Mouse (Mus musculus) MEL (cell line): ENCODE data around the gene Mon1b. TPM values are rescaled to one million over a fixed set of nuclear protein-coding genes. Genes with fewer than 3 reads are reported as not detected.

Source experiments
- DNase-seq: peaks from one replicate; pipeline ENCODE4 v3.0.0; 2011; ENCODE audit warnings: low read depth, low spot score
- H3K27ac ChIP-seq: 2 replicates; pipeline ENCODE4 v1.5.1; 2012; ENCODE audit warnings: low read depth, mild to moderate bottlenecking, control low read depth, low read length, moderate library complexity; ENCODE audit not compliant: control insufficient read depth
- H3K27me3 ChIP-seq, 2 experiments: fragments of 150-350 bp in 1 of 2; sonication (generic) in 1 of 2; 2 replicates each; pipeline ENCODE4 v1.6.1; 2012; ENCODE audit warnings: low read length in 2 of 2, mild to moderate bottlenecking in 2 of 2, improper control_type of control experiment in 1 of 2, moderate library complexity in 1 of 2; ENCODE audit not compliant: insufficient read depth in 2 of 2, control insufficient read depth in 1 of 2
- H3K36me3 ChIP-seq, 2 experiments: 2 replicates each; pipeline ENCODE4 v1.6.1; 2012 to 2014; ENCODE audit warnings: low read length in 2 of 2, improper control_type of control experiment in 1 of 2, inconsistent platforms in 1 of 2, mild to moderate bottlenecking in 1 of 2; ENCODE audit not compliant: insufficient read depth in 2 of 2, control insufficient read depth in 1 of 2
- H3K4me1 ChIP-seq, 2 experiments: fragments of 150-350 bp in 1 of 2; sonication (generic) in 1 of 2; 2 replicates each; pipeline ENCODE4 v1.6.1; 2012; ENCODE audit warnings: low read length in 2 of 2, improper control_type of control experiment in 1 of 2, mild to moderate bottlenecking in 1 of 2; ENCODE audit not compliant: insufficient read depth in 2 of 2, control insufficient read depth in 1 of 2
- H3K4me3 ChIP-seq, 2 experiments: fragments of 150-350 bp in 1 of 2; sonication (generic) in 1 of 2; 2 replicates each; pipeline ENCODE4 v1.5.1; 2012; ENCODE audit warnings: low read depth in 2 of 2, low read length in 2 of 2, mild to moderate bottlenecking in 2 of 2, moderate library complexity in 2 of 2, control low read depth in 1 of 2, improper control_type of control experiment in 1 of 2; ENCODE audit not compliant: control insufficient read depth in 1 of 2, insufficient read depth in 1 of 2
- H3K79me2 ChIP-seq: 2 replicates; pipeline ENCODE4 v1.6.1; 2012; ENCODE audit warnings: mild to moderate bottlenecking, low read length, moderate library complexity; ENCODE audit not compliant: control insufficient read depth, poor library complexity, insufficient read depth
- H3K9ac ChIP-seq: 2 replicates; pipeline ENCODE4 v1.6.1; 2012; ENCODE audit warnings: low read depth, mild to moderate bottlenecking, control low read depth, low read length, moderate library complexity; ENCODE audit not compliant: control insufficient read depth, poor library complexity, severe bottlenecking
- H3K9me3 ChIP-seq: fragments of 150-350 bp; sonication (generic); replicated peaks from 2 replicates; pipeline ENCODE4 v1.6.1; 2012; ENCODE audit warnings: mild to moderate bottlenecking, low read length, improper control_type of control experiment, moderate library complexity; ENCODE audit not compliant: insufficient read depth
- CTCF ChIP-seq, 3 experiments: IDR thresholded peaks in 2 of 3; conservative IDR thresholded peaks in 1 of 3; 2 replicates each; pipeline ENCODE4 v1.5.1; 2011 to 2012; ENCODE audit warnings: low read length in 3 of 3, low read depth in 2 of 3, mild to moderate bottlenecking in 2 of 3, improper control_type of control experiment in 1 of 3, inconsistent platforms in 1 of 3, mixed read lengths in 1 of 3, moderate library complexity in 1 of 3; ENCODE audit not compliant: control insufficient read depth in 1 of 3, insufficient read depth in 1 of 3, poor library complexity in 1 of 3, severe bottlenecking in 1 of 3
- E2F4 ChIP-seq: IDR thresholded peaks from 2 replicates; pipeline ENCODE4 v1.6.1; 2011; ENCODE audit warnings: low read depth, low read length, improper control_type of control experiment, borderline replicate concordance
- ELF1 ChIP-seq: IDR thresholded peaks from 2 replicates; pipeline ENCODE4 v1.6.1; 2014; ENCODE audit warnings: low read depth, mild to moderate bottlenecking, inconsistent platforms, low read length, improper control_type of control experiment, moderate library complexity
- GABPA ChIP-seq: IDR thresholded peaks from 2 replicates; pipeline ENCODE4 v1.6.1; 2012; ENCODE audit warnings: low read depth, mild to moderate bottlenecking, inconsistent platforms, low read length, improper control_type of control experiment, moderate library complexity
- HCFC1 ChIP-seq: IDR thresholded peaks from 2 replicates; pipeline ENCODE4 v1.6.1; 2012; ENCODE audit warnings: low read depth, mild to moderate bottlenecking, inconsistent platforms, low read length, improper control_type of control experiment, moderate library complexity
- MAFK ChIP-seq: IDR thresholded peaks from 2 replicates; pipeline ENCODE4 v1.6.1; 2011; ENCODE audit warnings: low read depth, mild to moderate bottlenecking, low read length, improper control_type of control experiment, borderline replicate concordance
- MAX ChIP-seq: IDR thresholded peaks from 2 replicates; pipeline ENCODE4 v1.6.1; 2011; ENCODE audit warnings: low read length, improper control_type of control experiment
- MEF2A ChIP-seq: IDR thresholded peaks from 2 replicates; pipeline ENCODE4 v1.6.1; 2014; ENCODE audit warnings: low read depth, mild to moderate bottlenecking, inconsistent platforms, low read length, improper control_type of control experiment; ENCODE audit not compliant: poor library complexity, insufficient replicate concordance, severe bottlenecking; ENCODE audit errors: extremely low read depth
- MXI1 ChIP-seq: IDR thresholded peaks from 2 replicates; pipeline ENCODE4 v1.6.1; 2011; ENCODE audit warnings: mild to moderate bottlenecking, low read depth, low read length, improper control_type of control experiment
- MYC ChIP-seq: IDR thresholded peaks from 2 replicates; pipeline ENCODE4 v1.6.1; 2011; ENCODE audit warnings: low read depth, mild to moderate bottlenecking, low read length, improper control_type of control experiment, moderate library complexity
- NELFE ChIP-seq: IDR thresholded peaks from 2 replicates; pipeline ENCODE4 v1.6.1; 2011; ENCODE audit warnings: low read depth, low read length, improper control_type of control experiment
- NRF1 ChIP-seq: IDR thresholded peaks from 2 replicates; pipeline ENCODE4 v1.6.1; 2014; ENCODE audit warnings: low read depth, mild to moderate bottlenecking, inconsistent platforms, low read length, improper control_type of control experiment, moderate library complexity; ENCODE audit not compliant: poor library complexity, insufficient read depth, severe bottlenecking
- RCOR1 ChIP-seq: IDR thresholded peaks from 2 replicates; pipeline ENCODE4 v1.6.1; 2012; ENCODE audit warnings: low read depth, mild to moderate bottlenecking, inconsistent platforms, low read length, improper control_type of control experiment
- SIN3A ChIP-seq: IDR thresholded peaks from 2 replicates; pipeline ENCODE4 v1.6.1; 2012; ENCODE audit warnings: low read length, improper control_type of control experiment, inconsistent platforms
- TCF12 ChIP-seq: IDR thresholded peaks from 2 replicates; pipeline ENCODE4 v1.6.1; 2014; ENCODE audit warnings: low read depth, mild to moderate bottlenecking, inconsistent platforms, low read length, improper control_type of control experiment, moderate library complexity
- UBTF ChIP-seq: IDR thresholded peaks from 2 replicates; pipeline ENCODE4 v1.6.1; 2012; ENCODE audit warnings: low read depth, mild to moderate bottlenecking, inconsistent platforms, low read length, improper control_type of control experiment, moderate library complexity, borderline replicate concordance; ENCODE audit not compliant: insufficient read depth
- USF1 ChIP-seq: IDR thresholded peaks from 2 replicates; pipeline ENCODE4 v1.6.1; 2014; ENCODE audit warnings: low read depth, mild to moderate bottlenecking, inconsistent platforms, low read length, improper control_type of control experiment, moderate library complexity
- ZC3H11A ChIP-seq: IDR thresholded peaks from 2 replicates; pipeline ENCODE4 v1.6.1; 2012; ENCODE audit warnings: low read depth, mild to moderate bottlenecking, inconsistent platforms, low read length, improper control_type of control experiment
- ZKSCAN1 ChIP-seq: IDR thresholded peaks from 2 replicates; pipeline ENCODE4 v1.6.1; 2012; ENCODE audit warnings: low read depth, mild to moderate bottlenecking, inconsistent platforms, low read length, improper control_type of control experiment, moderate library complexity
- polyA plus RNA-seq, 2 experiments: library from polyadenylated mRNA; stranded (reverse) in 1 of 2; unstranded in 1 of 2; fragments of >175 nt in 1 of 2; fragments of >200 nt in 1 of 2; gene quantifications; 2 replicates each; pipeline versions ENCODE4 v1.2.1 to v1.2.4; 2012; ENCODE audit warnings: low replicate concordance in 2 of 2, low read depth in 1 of 2; ENCODE audit not compliant: insufficient read length in 2 of 2, insufficient read depth in 1 of 2, missing spikeins in 1 of 2
- total RNA-seq: library from RNA; depleted of rRNA; stranded (reverse); fragments of 300-350 nt; gene quantifications from 2 replicates; pipeline ENCODE4 v1.2.3, GENCODE M21; 2012

Mon1b gene
- total and polyA plus RNA-seq, 3 experiments: 8.8 to 15.6 TPM; not detected in 1

- H3K36me3 ChIP-seq: no peaks in the 10 kb centered on the region
- H3K9ac ChIP-seq: no peak overlapping the region
- H3K79me2 ChIP-seq: no peaks in the 10 kb centered on the region
- H3K4me1 ChIP-seq: no peaks in the 10 kb centered on the region
- H3K27ac ChIP-seq: no peak overlapping the region
- DNase-seq: no peak
- no peak overlapping the region for H3K4me3 ChIP-seq
- no peaks in the 10 kb centered on the region for H3K9me3 ChIP-seq
- no peaks in the 10 kb centered on the region for H3K27me3 ChIP-seq
- no peak for TF ChIP-seq GABPA
- no peak for TF ChIP-seq USF1
- TF ChIP-seq SIN3A: no peak
- TF ChIP-seq ELF1: no peak
- TF ChIP-seq NRF1: no peak
- no peak for TF ChIP-seq MXI1
- no peak for TF ChIP-seq CTCF (IDR thresholded peaks at IDR 0.05 in 2 of 3, conservative IDR thresholded peaks at IDR 0.05 in 1 of 3; ENCODE audit: control insufficient read depth in 1 of 3, insufficient read depth in 1 of 3, low read depth in 2 of 3, low read length in 3 of 3, poor library complexity in 1 of 3, severe bottlenecking in 1 of 3)
- no peak for TF ChIP-seq MYC
- TF ChIP-seq MEF2A: no peak
- no peak for TF ChIP-seq NELFE
- TF ChIP-seq RCOR1: no peak
- TF ChIP-seq ZC3H11A: no peak
- TF ChIP-seq MAX: no peak
- TF ChIP-seq UBTF: no peak
- no peak for TF ChIP-seq TCF12
- no peak for TF ChIP-seq ZKSCAN1
Observed at GRCm38 (mm10) chr8:113676811-113677210, 41.4 kb downstream of the Mon1b start.

GRCm38 (mm10) chr8:113679361-113679760 is 44.0 kb downstream of the Mon1b start:
- Histone ChIP-seq H3K9me3 (no peaks in the 10 kb centered on the region), H3K9ac (no peak overlapping the region), H3K36me3 (no peaks in the 10 kb centered on the region), H3K4me1 (no peaks in the 10 kb centered on the region), H3K79me2 (no peaks in the 10 kb centered on the region), H3K27me3 (no peaks in the 10 kb centered on the region), H3K27ac (no peak overlapping the region), H3K4me3 (no peak overlapping the region)
- TF ChIP-seq TCF12: no peak
- TF ChIP-seq MYC: no peak
- TF ChIP-seq HCFC1: no peak
- TF ChIP-seq E2F4: no peak
- TF ChIP-seq MAFK: no peak
- DNase-seq: no peak
